Mouse (Mus musculus): Measurements from ENCODE around the gene Prr36. TPM values are rescaled to one million over a fixed set of nuclear protein-coding genes. Genes with fewer than 3 reads are reported as not detected.
"Not testable (repeated sequence)": the region's sequence is repeated elsewhere in the genome, so short reads cannot be mapped to it uniquely, and the experiment has no call there.

Gene Prr36
- polyA plus RNA-seq, 1 experiment from 2014 or later: 0.52 TPM

GRCm38 (mm10) chr8:4258678-4259077, 41.4 kb upstream of the Prr36 start:
- peak overlapping the region; percentile 67 for H3K9ac ChIP-seq (ENCODE audit: low read length)
- H3K36me3 ChIP-seq (ENCODE audit: control insufficient read depth, insufficient read depth, low read length): peaks cover 22% of the 10 kb centered on the region
- peak overlapping the region; percentile 94 for H3K4me2 ChIP-seq (replicated peaks; ENCODE audit: low read depth)
- DNase-seq (ENCODE audit: low spot score) (no peak), ATAC-seq (ENCODE audit: low FRiP score, low TSS enrichment) (peak; percentile 52)
- H3K27ac ChIP-seq (replicated peaks): peak overlapping the region; percentile 61
- WGBS: under 1% methylated on average over 32 of the region's 32 CpGs
- no peaks in the 10 kb centered on the region for H3K9me3 ChIP-seq (ENCODE audit: control insufficient read depth, low read length)
- no peak for TF ChIP-seq CTCF (IDR thresholded peaks at IDR 0.05; ENCODE audit: low read depth)
- TF ChIP-seq EP300 (optimal IDR thresholded peaks at IDR 0.05): no peak
- H3K27me3 ChIP-seq (ENCODE audit: control insufficient read depth, insufficient read depth, low read length): no peaks in the 10 kb centered on the region
- H3K4me3 ChIP-seq (ENCODE audit: low read depth, low read length): peak overlapping the region; percentile 62
- no peaks in the 10 kb centered on the region; the same call in 1 of the 2 replicates for H3K4me1 ChIP-seq (replicated peaks; ENCODE audit: control insufficient read depth, insufficient read depth)

GRCm38 (mm10) chr8:4258233-4258632, 41.0 kb upstream of the Prr36 start:
- H3K4me2 ChIP-seq (replicated peaks; ENCODE audit: low read depth): peak overlapping the region; percentile 94
- peak; percentile 62 for ATAC-seq (ENCODE audit: low FRiP score, low TSS enrichment)
- no peaks in the 10 kb centered on the region; the same call in 1 of the 2 replicates for H3K4me1 ChIP-seq (replicated peaks; ENCODE audit: control insufficient read depth, insufficient read depth)
- DNase-seq (ENCODE audit: low spot score): peak; percentile 84
- peak overlapping the region; percentile 62 for H3K4me3 ChIP-seq (ENCODE audit: low read depth, low read length)
- H3K9ac ChIP-seq (ENCODE audit: low read length): peak overlapping the region; percentile 67
- TF ChIP-seq EP300 (optimal IDR thresholded peaks at IDR 0.05): no peak
- peak; percentile 94 for TF ChIP-seq CTCF (IDR thresholded peaks at IDR 0.05; ENCODE audit: low read depth)
- H3K27me3 ChIP-seq (ENCODE audit: control insufficient read depth, insufficient read depth, low read length): no peaks in the 10 kb centered on the region
- H3K27ac ChIP-seq (replicated peaks): peak overlapping the region; percentile 61
- H3K36me3 ChIP-seq (ENCODE audit: control insufficient read depth, insufficient read depth, low read length): peaks cover 21% of the 10 kb centered on the region
- WGBS: 4% methylated on average over 35 of the region's 35 CpGs
- no peaks in the 10 kb centered on the region for H3K9me3 ChIP-seq (ENCODE audit: control insufficient read depth, low read length)

- H3K27ac ChIP-seq (replicated peaks): peak overlapping the region; percentile 61
- H3K9me3 ChIP-seq (ENCODE audit: control insufficient read depth, low read length): no peaks in the 10 kb centered on the region
- no peak overlapping the region for H3K4me2 ChIP-seq (replicated peaks; ENCODE audit: low read depth)
- H3K36me3 ChIP-seq (ENCODE audit: control insufficient read depth, insufficient read depth, low read length): peaks cover 17% of the 10 kb centered on the region
- H3K4me3 ChIP-seq (ENCODE audit: low read depth, low read length): no peak overlapping the region
- TF ChIP-seq EP300 (optimal IDR thresholded peaks at IDR 0.05): no peak
- no peak for TF ChIP-seq CTCF (IDR thresholded peaks at IDR 0.05; ENCODE audit: low read depth)
- no peak overlapping the region for H3K9ac ChIP-seq (ENCODE audit: low read length)
- no peak for DNase-seq (ENCODE audit: low spot score)
- no peaks in the 10 kb centered on the region for H3K27me3 ChIP-seq (ENCODE audit: control insufficient read depth, insufficient read depth, low read length)
- WGBS: 69% methylated on average over 4 of the region's 4 CpGs
- no peak for ATAC-seq (ENCODE audit: low FRiP score, low TSS enrichment)
- peaks cover 2% of the 10 kb centered on the region; the same call in 1 of the 2 replicates for H3K4me1 ChIP-seq (replicated peaks; ENCODE audit: control insufficient read depth, insufficient read depth)
Measured at GRCm38 (mm10) chr8:4257350-4257749, 40.1 kb upstream of the Prr36 start.

- TF ChIP-seq EP300 (optimal IDR thresholded peaks at IDR 0.05): no peak
- no peak for TF ChIP-seq CTCF (IDR thresholded peaks at IDR 0.05; ENCODE audit: low read depth)
- H3K9ac ChIP-seq (ENCODE audit: low read length): no peak overlapping the region
- 45% methylated on average over 4 of the region's 4 CpGs for WGBS
- no peak overlapping the region for H3K4me3 ChIP-seq (ENCODE audit: low read depth, low read length)
- peaks cover 3% of the 10 kb centered on the region; the same call in 1 of the 2 replicates for H3K4me1 ChIP-seq (replicated peaks; ENCODE audit: control insufficient read depth, insufficient read depth)
- H3K4me2 ChIP-seq (replicated peaks; ENCODE audit: low read depth): no peak overlapping the region
- H3K9me3 ChIP-seq (ENCODE audit: control insufficient read depth, low read length): no peaks in the 10 kb centered on the region
- no peaks in the 10 kb centered on the region for H3K27me3 ChIP-seq (ENCODE audit: control insufficient read depth, insufficient read depth, low read length)
- peaks cover 13% of the 10 kb centered on the region for H3K36me3 ChIP-seq (ENCODE audit: control insufficient read depth, insufficient read depth, low read length)
- H3K27ac ChIP-seq (replicated peaks): peak overlapping the region; percentile 82
- ATAC-seq (ENCODE audit: low FRiP score, low TSS enrichment): no peak
- DNase-seq (ENCODE audit: low spot score): no peak
Measured at GRCm38 (mm10) chr8:4256911-4257310, 39.7 kb upstream of the Prr36 start.

GRCm38 (mm10) chr8:4255471-4255870, 38.2 kb upstream of the Prr36 start:
- DNase-seq (ENCODE audit: low spot score); H3K27ac ChIP-seq (replicated peaks); H3K36me3 ChIP-seq (ENCODE audit: control insufficient read depth, insufficient read depth, low read length); H3K9ac ChIP-seq (ENCODE audit: low read length); H3K4me2 ChIP-seq (replicated peaks; ENCODE audit: low read depth); H3K4me3 ChIP-seq (ENCODE audit: low read depth, low read length); H3K4me1 ChIP-seq (replicated peaks; ENCODE audit: control insufficient read depth, insufficient read depth); H3K27me3 ChIP-seq (ENCODE audit: control insufficient read depth, insufficient read depth, low read length); ATAC-seq (ENCODE audit: low FRiP score, low TSS enrichment); H3K9me3 ChIP-seq (ENCODE audit: control insufficient read depth, low read length): not testable (repeated sequence)
- 82% methylated on average over 7 of the region's 7 CpGs for WGBS

GRCm38 (mm10) chr8:4254001-4254400, 36.7 kb upstream of the Prr36 start:
- 52% methylated on average over 6 of the region's 6 CpGs for WGBS
- peak overlapping the region; percentile 82 for H3K4me3 ChIP-seq (ENCODE audit: low read depth, low read length)
- DNase-seq (ENCODE audit: low spot score) (peak; percentile 81), ATAC-seq (ENCODE audit: low FRiP score, low TSS enrichment) (0 out of 2 replicates have a peak, but pooled peaks have one; percentile 17)
- H3K4me1 ChIP-seq (replicated peaks; ENCODE audit: control insufficient read depth, insufficient read depth): peaks cover 3% of the 10 kb centered on the region; the same call in 1 of the 2 replicates
- H3K9me3 ChIP-seq (ENCODE audit: control insufficient read depth, low read length): no peaks in the 10 kb centered on the region
- H3K27ac ChIP-seq (replicated peaks): peak overlapping the region; percentile 88
- peak overlapping the region; percentile 79 for H3K4me2 ChIP-seq (replicated peaks; ENCODE audit: low read depth)
- H3K36me3 ChIP-seq (ENCODE audit: control insufficient read depth, insufficient read depth, low read length): peaks cover 6% of the 10 kb centered on the region; the same call in 1 of the 2 replicates
- TF ChIP-seq EP300 (optimal IDR thresholded peaks at IDR 0.05) (no peak), CTCF (IDR thresholded peaks at IDR 0.05; ENCODE audit: low read depth) (peak; percentile 77)
- no peak overlapping the region for H3K9ac ChIP-seq (ENCODE audit: low read length)
- H3K27me3 ChIP-seq (ENCODE audit: control insufficient read depth, insufficient read depth, low read length): no peaks in the 10 kb centered on the region

Data from stomach, postnatal 0 days (tissue).